Mouse (Mus musculus) heart, adult 2 months (tissue): ENCODE data around the gene Phf13. TPM values are rescaled to one million over a fixed set of nuclear protein-coding genes. Genes with fewer than 3 reads are reported as not detected.
A peak's percentile ranks its signal among the peaks of the same experiment; 100 is the strongest.

Source experiments
- DNase-seq, 2 experiments: peaks; one replicate each; pipeline ENCODE4 v3.0.0; 2021
- H3K27ac ChIP-seq: fragments of 200-600 bp; 2 replicates; pipeline ENCODE4 v1.8.1; 2022
- H3K27me3 ChIP-seq: fragments of 200-500 bp; 2 replicates; pipeline ENCODE4 v1.6.1; 2012; ENCODE audit warnings: mild to moderate bottlenecking, low read length, inconsistent platforms, mixed read lengths; ENCODE audit not compliant: control insufficient read depth, insufficient read depth
- H3K36me3 ChIP-seq: fragments of 200-500 bp; 2 replicates; pipeline ENCODE4 v1.6.1; 2012; ENCODE audit warnings: low read length, inconsistent platforms; ENCODE audit not compliant: control insufficient read depth, insufficient read depth
- H3K4me1 ChIP-seq: fragments of 200-500 bp; 2 replicates; pipeline ENCODE4 v1.6.1; 2011; ENCODE audit warnings: low read length; ENCODE audit not compliant: control insufficient read depth, insufficient read depth
- H3K4me3 ChIP-seq: fragments of 200-600 bp; 2 replicates; pipeline ENCODE4 v1.8.1; 2022
- H3K79me2 ChIP-seq: fragments of 200-500 bp; replicated peaks from 2 replicates; pipeline ENCODE4 v1.6.1; 2012; ENCODE audit warnings: mild to moderate bottlenecking, inconsistent platforms, low read length, moderate library complexity, mixed read lengths; ENCODE audit not compliant: control insufficient read depth, insufficient read depth
- H3K9ac ChIP-seq: fragments of 200-500 bp; 2 replicates; pipeline ENCODE4 v1.6.1; 2012; ENCODE audit warnings: low read depth, mild to moderate bottlenecking, control low read depth, inconsistent platforms, low read length, mixed read lengths
- CTCF ChIP-seq: fragments of 200-600 bp; IDR thresholded peaks from 2 replicates; pipeline ENCODE4 v1.8.1; 2022; ENCODE audit warnings: antibody characterized with exemption, mild to moderate bottlenecking, moderate library complexity
- EP300 ChIP-seq: fragments of 200-500 bp; IDR thresholded peaks from 2 replicates; pipeline ENCODE4 v1.6.1; 2011; ENCODE audit warnings: low read depth, low read length, control low read depth; ENCODE audit not compliant: insufficient read depth
- POLR2A ChIP-seq: fragments of 200-500 bp; IDR thresholded peaks from 2 replicates; pipeline ENCODE4 v1.6.1; 2011; ENCODE audit warnings: mild to moderate bottlenecking, low read depth, low read length, control low read depth; ENCODE audit not compliant: insufficient read depth
- WGBS: fragments of 180-500 bp; shearing (Covaris S2); methylation state at CpG from one replicate; pipeline ENCODE4 v1.1.7; 2018; 5-methylcytosine and 5-hydroxymethylcytosine counted together
- intact Hi-C: fragments of 180-260 bp; cut with DNase I; formaldehyde crosslinking; loops from one replicate; pipeline ENCODE4 v1.15.1; 2025
- polyA plus RNA-seq: library from polyadenylated mRNA; depleted of rRNA; stranded (reverse); fragments of >200 nt; gene quantifications from 2 replicates; pipeline ENCODE4 v1.2.3, GENCODE M21; 2012
- total RNA-seq, 2 experiments: library from RNA; stranded (reverse); gene quantifications; 2 replicates each; pipeline ENCODE4 v1.2.3; 2021

The Phf13 gene
- total and polyA plus RNA-seq, 3 experiments: 3.0 to 4.8 (median 4.5) TPM

- intact Hi-C loops: loop anchor here (10.0 kb wide), 1 partner anchor 266 kb away; the partner anchor contains the start of genes Hes3 and Icmt
- Histone ChIP-seq H3K4me1 (peaks cover 11% of the 10 kb centered on the region), H3K9ac (no peak overlapping the region), H3K4me3 (no peak overlapping the region), H3K79me2 (no peaks in the 10 kb centered on the region), H3K27ac (no peak overlapping the region), H3K27me3 (no peaks in the 10 kb centered on the region), H3K36me3 (no peaks in the 10 kb centered on the region)
- no peak for DNase-seq
- TF ChIP-seq CTCF (peak; percentile 70), POLR2A (no peak)
- 36% methylated on average over 5 of the region's 5 CpGs for WGBS
Observed at GRCm38 (mm10) chr4:152029087-152029486, 33.0 kb upstream of the Phf13 start.

- no peaks in the 10 kb centered on the region for H3K79me2 ChIP-seq
- H3K27me3 ChIP-seq: no peaks in the 10 kb centered on the region
- H3K4me3 ChIP-seq: no peak overlapping the region
- intact Hi-C loops: loop anchor here (10.0 kb wide), 1 partner anchor 266 kb away; the partner anchor contains the start of genes Hes3 and Icmt
- H3K4me1 ChIP-seq: peaks cover 11% of the 10 kb centered on the region
- 57% methylated on average over 15 of the region's 15 CpGs for WGBS
- TF ChIP-seq POLR2A (no peak), EP300 (no peak), CTCF (no peak)
- H3K9ac ChIP-seq: no peak overlapping the region
- DNase-seq: no peak
- no peaks in the 10 kb centered on the region for H3K36me3 ChIP-seq
- H3K27ac ChIP-seq: no peak overlapping the region
Observed at GRCm38 (mm10) chr4:152028456-152028855, 32.4 kb upstream of the Phf13 start.

- peak; percentile 96 to 99 for DNase-seq
- no peaks in the 10 kb centered on the region for H3K79me2 ChIP-seq
Observed at GRCm38 (mm10) chr4:152027524-152027923, 31.5 kb upstream of the Phf13 start, which contains the start of gene Zbtb48. TSS of gene Zbtb48 (minus strand) at chr4:152027671.

GRCm38 (mm10) chr4:152026751-152027508 lies 30.9 kb upstream of the Phf13 start:
- no peaks in the 10 kb centered on the region for H3K79me2 ChIP-seq
- H3K36me3 ChIP-seq: no peaks in the 10 kb centered on the region
- H3K27ac ChIP-seq: peak overlapping the region; percentile 79
- peak overlapping the region; percentile 78 for H3K4me3 ChIP-seq
- peaks cover 11% of the 10 kb centered on the region for H3K4me1 ChIP-seq
- no peaks in the 10 kb centered on the region for H3K27me3 ChIP-seq
- no peak for DNase-seq
- no peak for TF ChIP-seq CTCF
- TF ChIP-seq POLR2A: no peak
- TF ChIP-seq EP300: no peak
- WGBS: 3% methylated on average over 39 of the region's 41 CpGs
- peak overlapping the region; percentile 89 for H3K9ac ChIP-seq
- intact Hi-C loops: loop anchor here (1.0 to 10.0 kb wide), 4 partner anchors 17 to 268 kb away; partner anchors contain the start of genes Hes3 and Icmt

More at GRCm38 (mm10) chr4:152027524-152027923, 31.5 kb upstream of the Phf13 start, which contains the start of gene Zbtb48:
- H3K4me3 ChIP-seq: peak within 1 kb of the TSS; percentile 78
- peak within 1 kb of the TSS; percentile 89 for H3K9ac ChIP-seq
- intact Hi-C loops: loop anchor here (2.0 to 10.0 kb wide), 2 partner anchors 47 to 267 kb away; partner anchors contain the start of genes Hes3 and Icmt
- TF ChIP-seq POLR2A: peak; percentile 88
- no peak for TF ChIP-seq CTCF
- TF ChIP-seq EP300: 0 out of 2 replicates have a peak, but pooled peaks have one; percentile 69
- H3K36me3 ChIP-seq: no peaks in the 10 kb centered on the region
- WGBS: under 1% methylated on average over 34 of the region's 35 CpGs
- no peaks in the 10 kb centered on the region for H3K27me3 ChIP-seq
- H3K27ac ChIP-seq: peak within 1 kb of the TSS; percentile 79
- peaks cover 11% of the 10 kb centered on the region for H3K4me1 ChIP-seq

GRCm38 (mm10) chr4:152024525-152024924 lies 28.5 kb upstream of the Phf13 start:
- intact Hi-C loops: loop anchor here (10.0 kb wide), 1 partner anchor 270 kb away; the partner anchor contains the start of genes Hes3 and Icmt
- H3K27ac ChIP-seq: no peak overlapping the region
- H3K36me3 ChIP-seq: no peaks in the 10 kb centered on the region
- peaks cover 11% of the 10 kb centered on the region for H3K4me1 ChIP-seq
- no peaks in the 10 kb centered on the region for H3K27me3 ChIP-seq
- H3K4me3 ChIP-seq: no peak overlapping the region
- no peaks in the 10 kb centered on the region; the same call in 1 of the 2 replicates for H3K79me2 ChIP-seq
- TF ChIP-seq CTCF (no peak), POLR2A (no peak), EP300 (no peak)
- WGBS: 89% methylated on average over 11 of the region's 11 CpGs
- no peak overlapping the region for H3K9ac ChIP-seq
- DNase-seq: no peak

GRCm38 (mm10) chr4:152022506-152022905 lies 26.4 kb upstream of the Phf13 start:
- H3K9ac ChIP-seq: no peak overlapping the region
- no peak for DNase-seq
- H3K4me3 ChIP-seq: no peak overlapping the region
- no peak for TF ChIP-seq POLR2A
- TF ChIP-seq CTCF: no peak
- TF ChIP-seq EP300: no peak
- no peak overlapping the region for H3K27ac ChIP-seq
- no peaks in the 10 kb centered on the region for H3K36me3 ChIP-seq
- intact Hi-C loops: loop anchor here (10.0 kb wide), 1 partner anchor 272 kb away; the partner anchor contains the start of genes Hes3 and Icmt
- 53% methylated on average over 8 of the region's 8 CpGs for WGBS
- no peaks in the 10 kb centered on the region for H3K27me3 ChIP-seq
- no peaks in the 10 kb centered on the region; the same call in 1 of the 2 replicates for H3K79me2 ChIP-seq
- H3K4me1 ChIP-seq: peaks cover 9% of the 10 kb centered on the region
